Mouse (Mus musculus) lung, postnatal 0 days (tissue): Measurements from ENCODE around the gene Tada2b.

Source experiments
- CTCF ChIP-seq: IDR thresholded peaks from 2 replicates; pipeline ENCODE4 v1.5.1; 2016; ENCODE audit warnings: antibody characterized with exemption, mild to moderate bottlenecking
- EP300 ChIP-seq: IDR thresholded peaks from 2 replicates; pipeline ENCODE4 v1.6.1; 2016; ENCODE audit warnings: antibody characterized with exemption, mild to moderate bottlenecking, control low read depth

GRCm38 (mm10) chr5:36508351-36508750 is 24.3 kb upstream of the Tada2b start:
- no peak for TF ChIP-seq CTCF
- no peak for TF ChIP-seq EP300
